Mouse (Mus musculus): ENCODE results near the gene Opn1sw. TPM values are rescaled to one million over a fixed set of nuclear protein-coding genes. Genes with fewer than 3 reads are reported as not detected.
A peak's percentile ranks its signal among the peaks of the same experiment; 100 is the strongest.

Opn1sw gene
- polyA plus RNA-seq, 1 experiment from 2014 or later = 0.43 TPM

GRCm38 (mm10) chr6:29432156-29432555 is 43.9 kb upstream of the Opn1sw start:
- Histone ChIP-seq H3K9me3 (ENCODE audit: control insufficient read depth, low read length) (no peaks in the 10 kb centered on the region), H3K27me3 (ENCODE audit: control insufficient read depth, insufficient read depth, low read length) (peaks cover 37% of the 10 kb centered on the region), H3K4me1 (replicated peaks; ENCODE audit: control insufficient read depth, insufficient read depth, low read length) (peaks cover 23% of the 10 kb centered on the region), H3K4me3 (ENCODE audit: low read depth, low read length) (no peak overlapping the region), H3K27ac (ENCODE audit: low read depth, low read length) (no peak overlapping the region), H3K4me2 (ENCODE audit: low read depth, low read length, severe bottlenecking) (no peak overlapping the region), H3K9ac (ENCODE audit: low read length) (no peak overlapping the region), H3K36me3 (ENCODE audit: control insufficient read depth, insufficient read depth, low read length) (no peaks in the 10 kb centered on the region)
- DNase-seq (ENCODE audit: low spot score) (no peak), ATAC-seq (replicated peaks; ENCODE audit: low FRiP score) (no peak)
- 44% methylated on average over 3 of the region's 3 CpGs for WGBS

DNA sequence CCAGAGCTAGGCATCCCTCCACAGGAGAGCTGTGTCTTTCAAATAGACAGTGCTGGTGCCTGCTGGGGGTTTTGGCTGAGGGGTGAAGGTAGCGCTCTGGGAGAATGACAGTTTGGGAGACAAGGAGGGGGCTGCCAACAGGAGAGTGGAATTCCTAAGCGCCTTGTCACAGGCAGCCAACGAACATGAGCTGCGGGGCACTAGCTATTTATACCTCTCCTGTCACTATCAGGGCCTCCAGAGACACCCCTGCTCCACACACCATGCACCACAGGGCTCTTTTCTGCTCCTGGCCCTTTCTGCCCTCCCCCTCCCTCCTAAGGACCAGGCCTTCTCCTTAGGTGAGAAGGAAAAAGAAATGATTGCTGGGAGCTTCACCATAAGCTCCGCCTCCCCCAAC is 43.2 kb upstream of the Opn1sw start:
- 21% methylated on average over 5 of the region's 5 CpGs for WGBS
- Histone ChIP-seq H3K9me3 (ENCODE audit: control insufficient read depth, low read length) (no peaks in the 10 kb centered on the region), H3K27ac (ENCODE audit: low read depth, low read length) (no peak overlapping the region), H3K27me3 (ENCODE audit: control insufficient read depth, insufficient read depth, low read length) (peaks cover 37% of the 10 kb centered on the region), H3K36me3 (ENCODE audit: control insufficient read depth, insufficient read depth, low read length) (no peaks in the 10 kb centered on the region), H3K9ac (ENCODE audit: low read length) (no peak overlapping the region), H3K4me1 (replicated peaks; ENCODE audit: control insufficient read depth, insufficient read depth, low read length) (peaks cover 19% of the 10 kb centered on the region), H3K4me2 (ENCODE audit: low read depth, low read length, severe bottlenecking) (no peak overlapping the region), H3K4me3 (ENCODE audit: low read depth, low read length) (no peak overlapping the region)
- DNase-seq (ENCODE audit: low spot score) = no peak
- no peak for ATAC-seq (replicated peaks; ENCODE audit: low FRiP score)

DNA sequence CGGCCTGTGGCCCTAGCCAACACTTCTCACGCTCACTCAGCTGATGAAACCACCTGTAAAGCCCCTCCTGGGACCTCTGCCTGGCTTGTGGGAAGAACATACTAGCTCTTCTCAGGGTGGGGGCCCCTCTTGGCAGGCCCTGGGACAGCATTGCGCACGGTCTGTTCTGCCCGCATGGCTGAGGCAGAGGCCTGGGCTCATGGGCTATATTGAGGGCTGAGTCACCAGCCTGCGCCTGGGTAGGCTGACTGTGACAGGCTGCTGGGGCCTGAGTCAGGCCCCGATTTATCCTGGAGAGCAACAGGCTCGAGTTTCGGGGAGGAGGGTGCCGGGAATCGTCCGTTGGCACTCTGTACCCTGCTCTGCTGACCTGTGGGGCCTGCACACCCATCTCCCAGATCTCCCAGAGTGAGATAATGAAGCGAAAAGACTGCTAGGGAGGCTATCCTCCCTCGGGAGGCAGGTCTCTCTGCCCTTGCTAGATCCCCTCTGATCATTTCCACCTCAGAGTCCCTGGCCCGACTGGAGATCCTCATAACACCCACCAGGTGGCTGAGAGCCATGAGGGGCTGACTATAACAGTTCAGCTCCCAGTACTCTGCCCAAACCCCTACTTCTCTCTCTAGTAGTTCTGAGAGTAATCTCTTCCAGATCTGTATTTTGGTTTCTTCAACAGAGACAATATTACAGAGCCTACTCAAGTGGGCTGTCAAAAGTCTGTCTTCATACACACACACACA is 42.6 kb upstream of the Opn1sw start:
- ATAC-seq (replicated peaks; ENCODE audit: low FRiP score) (no peak), DNase-seq (ENCODE audit: low spot score) (peak; percentile 39)
- Histone ChIP-seq H3K27me3 (ENCODE audit: control insufficient read depth, insufficient read depth, low read length) (peaks cover 37% of the 10 kb centered on the region), H3K4me1 (replicated peaks; ENCODE audit: control insufficient read depth, insufficient read depth, low read length) (peaks cover 13% of the 10 kb centered on the region), H3K9ac (ENCODE audit: low read length) (no peak overlapping the region), H3K4me3 (ENCODE audit: low read depth, low read length) (no peak overlapping the region), H3K9me3 (ENCODE audit: control insufficient read depth, low read length) (no peaks in the 10 kb centered on the region), H3K27ac (ENCODE audit: low read depth, low read length) (no peak overlapping the region), H3K36me3 (ENCODE audit: control insufficient read depth, insufficient read depth, low read length) (no peaks in the 10 kb centered on the region), H3K4me2 (ENCODE audit: low read depth, low read length, severe bottlenecking) (no peak overlapping the region)
- WGBS = 48% methylated on average over 15 of the region's 15 CpGs

- WGBS = 55% methylated on average over 4 of the region's 4 CpGs
- Histone ChIP-seq H3K27ac (ENCODE audit: low read depth, low read length) (no peak overlapping the region), H3K9ac (ENCODE audit: low read length) (no peak overlapping the region), H3K27me3 (ENCODE audit: control insufficient read depth, insufficient read depth, low read length) (peaks cover 18% of the 10 kb centered on the region), H3K36me3 (ENCODE audit: control insufficient read depth, insufficient read depth, low read length) (no peaks in the 10 kb centered on the region), H3K9me3 (ENCODE audit: control insufficient read depth, low read length) (no peaks in the 10 kb centered on the region), H3K4me2 (ENCODE audit: low read depth, low read length, severe bottlenecking) (no peak overlapping the region), H3K4me1 (replicated peaks; ENCODE audit: control insufficient read depth, insufficient read depth, low read length) (peaks cover 4% of the 10 kb centered on the region), H3K4me3 (ENCODE audit: low read depth, low read length) (no peak overlapping the region)
- DNase-seq (ENCODE audit: low spot score) = no peak
- ATAC-seq (replicated peaks; ENCODE audit: low FRiP score) = no peak
Measured at GRCm38 (mm10) chr6:29428171-29428570, 39.9 kb upstream of the Opn1sw start.

DNA sequence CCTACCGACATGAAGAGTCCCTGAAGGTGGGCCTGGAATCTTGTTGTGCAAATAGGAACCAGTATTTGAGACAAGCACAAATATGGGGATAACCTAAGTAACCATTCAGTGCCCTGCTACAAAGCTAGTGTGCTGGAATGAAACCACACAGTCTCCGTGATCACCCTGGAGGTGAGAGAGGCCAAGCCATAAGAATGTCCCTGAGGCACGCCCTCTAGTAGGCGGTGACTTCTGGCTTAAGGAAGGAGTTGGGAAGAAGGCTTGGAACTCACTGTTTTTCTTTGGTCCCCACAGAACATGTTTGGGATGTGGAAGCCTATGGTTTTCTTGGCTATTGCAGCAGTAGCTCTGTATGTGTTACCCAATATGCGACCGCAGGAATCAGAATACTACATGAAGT is 38.1 kb upstream of the Opn1sw start:
- ATAC-seq (replicated peaks; ENCODE audit: low FRiP score) = no peak
- Histone ChIP-seq H3K9ac (ENCODE audit: low read length) (no peak overlapping the region), H3K27me3 (ENCODE audit: control insufficient read depth, insufficient read depth, low read length) (peaks cover 2% of the 10 kb centered on the region; the same call in 1 of the 2 replicates), H3K36me3 (ENCODE audit: control insufficient read depth, insufficient read depth, low read length) (no peaks in the 10 kb centered on the region), H3K4me3 (ENCODE audit: low read depth, low read length) (no peak overlapping the region), H3K4me2 (ENCODE audit: low read depth, low read length, severe bottlenecking) (no peak overlapping the region), H3K9me3 (ENCODE audit: control insufficient read depth, low read length) (no peaks in the 10 kb centered on the region), H3K27ac (ENCODE audit: low read depth, low read length) (no peak overlapping the region), H3K4me1 (replicated peaks; ENCODE audit: control insufficient read depth, insufficient read depth, low read length) (no peaks in the 10 kb centered on the region)
- no peak for DNase-seq (ENCODE audit: low spot score)
- 82% methylated on average over 6 of the region's 6 CpGs for WGBS

GRCm38 (mm10) chr6:29425118-29425517 is 36.9 kb upstream of the Opn1sw start:
- 81% methylated on average over 8 of the region's 8 CpGs for WGBS
- H3K4me3 ChIP-seq (ENCODE audit: low read depth, low read length) = no peak overlapping the region
- no peak overlapping the region for H3K4me2 ChIP-seq (ENCODE audit: low read depth, low read length, severe bottlenecking)
- H3K9me3 ChIP-seq (ENCODE audit: control insufficient read depth, low read length) = no peaks in the 10 kb centered on the region
- H3K27me3 ChIP-seq (ENCODE audit: control insufficient read depth, insufficient read depth, low read length) = no peaks in the 10 kb centered on the region
- no peak overlapping the region for H3K27ac ChIP-seq (ENCODE audit: low read depth, low read length)
- ATAC-seq (replicated peaks; ENCODE audit: low FRiP score) (no peak), DNase-seq (ENCODE audit: low spot score) (no peak)
- H3K4me1 ChIP-seq (replicated peaks; ENCODE audit: control insufficient read depth, insufficient read depth, low read length) = no peaks in the 10 kb centered on the region
- no peaks in the 10 kb centered on the region for H3K36me3 ChIP-seq (ENCODE audit: control insufficient read depth, insufficient read depth, low read length)
- H3K9ac ChIP-seq (ENCODE audit: low read length) = no peak overlapping the region

- no peak overlapping the region for H3K4me3 ChIP-seq (ENCODE audit: low read depth, low read length)
- ATAC-seq (replicated peaks; ENCODE audit: low FRiP score) (no peak), DNase-seq (ENCODE audit: low spot score) (no peak)
- H3K27me3 ChIP-seq (ENCODE audit: control insufficient read depth, insufficient read depth, low read length) = no peaks in the 10 kb centered on the region
- no peaks in the 10 kb centered on the region for H3K4me1 ChIP-seq (replicated peaks; ENCODE audit: control insufficient read depth, insufficient read depth, low read length)
- H3K36me3 ChIP-seq (ENCODE audit: control insufficient read depth, insufficient read depth, low read length) = no peaks in the 10 kb centered on the region
- H3K4me2 ChIP-seq (ENCODE audit: low read depth, low read length, severe bottlenecking) = no peak overlapping the region
- WGBS = 93% methylated on average over 2 of the region's 2 CpGs
- no peak overlapping the region for H3K9ac ChIP-seq (ENCODE audit: low read length)
- H3K27ac ChIP-seq (ENCODE audit: low read depth, low read length) = no peak overlapping the region
- no peaks in the 10 kb centered on the region for H3K9me3 ChIP-seq (ENCODE audit: control insufficient read depth, low read length)
Measured at GRCm38 (mm10) chr6:29420596-29420995, 32.3 kb upstream of the Opn1sw start.

GRCm38 (mm10) chr6:29415446-29415845 is 27.2 kb upstream of the Opn1sw start:
- H3K9me3 ChIP-seq (ENCODE audit: control insufficient read depth, low read length) = no peaks in the 10 kb centered on the region
- no peak overlapping the region for H3K4me3 ChIP-seq (ENCODE audit: low read depth, low read length)
- WGBS = 86% methylated on average over 9 of the region's 9 CpGs
- DNase-seq (ENCODE audit: low spot score) (no peak), ATAC-seq (replicated peaks; ENCODE audit: low FRiP score) (no peak)
- H3K9ac ChIP-seq (ENCODE audit: low read length) = no peak overlapping the region
- H3K27ac ChIP-seq (ENCODE audit: low read depth, low read length) = no peak overlapping the region
- no peaks in the 10 kb centered on the region; the same call in 1 of the 2 replicates for H3K36me3 ChIP-seq (ENCODE audit: control insufficient read depth, insufficient read depth, low read length)
- no peaks in the 10 kb centered on the region for H3K4me1 ChIP-seq (replicated peaks; ENCODE audit: control insufficient read depth, insufficient read depth, low read length)
- H3K27me3 ChIP-seq (ENCODE audit: control insufficient read depth, insufficient read depth, low read length) = no peaks in the 10 kb centered on the region
- H3K4me2 ChIP-seq (ENCODE audit: low read depth, low read length, severe bottlenecking) = no peak overlapping the region

- 91% methylated on average over 6 of the region's 6 CpGs for WGBS
- ATAC-seq (replicated peaks; ENCODE audit: low FRiP score) = no peak
- DNase-seq (ENCODE audit: low spot score) = no peak
- Histone ChIP-seq H3K4me1 (replicated peaks; ENCODE audit: control insufficient read depth, insufficient read depth, low read length) (no peaks in the 10 kb centered on the region; the same call in 1 of the 2 replicates), H3K9me3 (ENCODE audit: control insufficient read depth, low read length) (no peaks in the 10 kb centered on the region), H3K9ac (ENCODE audit: low read length) (no peak overlapping the region), H3K4me3 (ENCODE audit: low read depth, low read length) (no peak overlapping the region), H3K27me3 (ENCODE audit: control insufficient read depth, insufficient read depth, low read length) (no peaks in the 10 kb centered on the region), H3K27ac (ENCODE audit: low read depth, low read length) (no peak overlapping the region), H3K4me2 (ENCODE audit: low read depth, low read length, severe bottlenecking) (no peak overlapping the region), H3K36me3 (ENCODE audit: control insufficient read depth, insufficient read depth, low read length) (peaks cover 3% of the 10 kb centered on the region; the same call in 1 of the 2 replicates)
Measured at GRCm38 (mm10) chr6:29406412-29406811, 18.1 kb upstream of the Opn1sw start.
